Mouse (Mus musculus) monocyte, adult 2 months (primary cell): ENCODE data around the gene Oxct2b.
"Not testable (repeated sequence)": the region's sequence is repeated elsewhere in the genome, so short reads cannot be mapped to it uniquely, and the experiment has no call there.

Source experiments
- DNase-seq, 2 experiments: peaks; one replicate each; pipeline ENCODE4 v3.0.0; 2022; ENCODE audit warnings: low spot score in 2 of 2, low read depth in 1 of 2

Oxct2b gene

GRCm38 (mm10) chr4:123112216-123112764 lies 3.8 kb upstream of the Oxct2b start:
- no peak for DNase-seq

GRCm38 (mm10) chr4:123114651-123115050 lies 1.4 kb upstream of the Oxct2b start:
- DNase-seq: not testable (repeated sequence)

GRCm38 (mm10) chr4:123116640-123117039 lies 574 bp downstream of the Oxct2b start:
- DNase-seq: not testable (repeated sequence)

GRCm38 (mm10) chr4:123121286-123121685 lies 5.2 kb downstream of the Oxct2b start:
- no peak for DNase-seq

GRCm38 (mm10) chr4:123126626-123127025 lies 10.6 kb downstream of the Oxct2b start:
- no peak for DNase-seq

GRCm38 (mm10) chr4:123127051-123127450 lies 11.0 kb downstream of the Oxct2b start:
- no peak for DNase-seq

GRCm38 (mm10) chr4:123137551-123137950 lies 21.5 kb downstream of the Oxct2b start:
- no peak for DNase-seq

- peak; percentile 19 to 52 for DNase-seq
Measured at GRCm38 (mm10) chr4:123139513-123140154, 23.6 kb downstream of the Oxct2b start, which contains the start of gene Ppie. TSS of gene Ppie (minus strand) at chr4:123139951.

GRCm38 (mm10) chr4:123147446-123148150 lies 31.5 kb downstream of the Oxct2b start:
- no peak for DNase-seq

GRCm38 (mm10) chr4:123152003-123152402 lies 35.9 kb downstream of the Oxct2b start:
- DNase-seq: no peak

- DNase-seq: no peak
Measured at GRCm38 (mm10) chr4:123152976-123153375, 36.9 kb downstream of the Oxct2b start.

- no peak for DNase-seq
Measured at GRCm38 (mm10) chr4:123155004-123155403, 38.9 kb downstream of the Oxct2b start.

- no peak for DNase-seq
Measured at GRCm38 (mm10) chr4:123155427-123155826, 39.4 kb downstream of the Oxct2b start.

GRCm38 (mm10) chr4:123155840-123156239 lies 39.8 kb downstream of the Oxct2b start:
- no peak for DNase-seq

- no peak for DNase-seq
Measured at GRCm38 (mm10) chr4:123160571-123160970, 44.5 kb downstream of the Oxct2b start.

GRCm38 (mm10) chr4:123161251-123161650 lies 45.2 kb downstream of the Oxct2b start:
- not testable (repeated sequence) for DNase-seq

GRCm38 (mm10) chr4:123162305-123162917 lies 46.3 kb downstream of the Oxct2b start:
- DNase-seq: no peak

GRCm38 (mm10) chr4:123164157-123164556 lies 48.1 kb downstream of the Oxct2b start:
- DNase-seq: no peak
